Mouse (Mus musculus) megakaryocyte, embryonic 14.5 days (primary cell): Measurements from ENCODE around the gene Fam227b.

Experiments used
- FLI1 ChIP-seq: IDR thresholded peaks from 2 replicates; pipeline ENCODE4 v1.6.1; 2012; ENCODE audit warnings: low read length, inconsistent platforms, mixed read lengths
- GATA1 ChIP-seq: IDR thresholded peaks from 3 replicates; pipeline ENCODE4 v1.6.1; 2012; ENCODE audit warnings: mixed read lengths, low read length, inconsistent platforms, borderline replicate concordance

DNA sequence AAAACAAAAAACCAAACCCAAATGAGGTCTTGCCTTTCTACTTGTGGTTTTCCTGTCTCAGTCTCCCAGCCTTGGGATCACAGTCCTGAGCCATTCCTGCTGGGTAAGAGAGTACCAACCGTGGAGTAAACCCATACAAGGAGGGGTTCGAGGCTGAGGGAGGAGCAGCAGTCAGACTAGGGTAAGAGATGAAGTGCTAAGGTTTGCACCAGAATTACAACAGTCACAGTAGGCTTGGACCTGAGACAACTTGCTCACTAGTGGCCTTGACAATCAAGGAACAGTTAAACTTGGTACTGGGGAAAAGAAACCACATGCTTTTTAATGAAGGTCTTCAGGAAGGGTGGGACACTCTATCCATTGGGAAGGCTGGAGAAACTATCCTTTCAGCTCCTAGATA lies 72.7 kb downstream of the Fam227b start:
- TF ChIP-seq GATA1 (no peak), FLI1 (no peak)
